Mouse (Mus musculus): Measurements from ENCODE around the gene Vmn1r138.
"Not testable (repeated sequence)": the region's sequence is repeated elsewhere in the genome, so short reads cannot be mapped to it uniquely, and the experiment has no call there.

- not testable (repeated sequence) for TF ChIP-seq CTCF, EP300 (IDR thresholded peaks at IDR 0.05; ENCODE audit: low read depth)
Observed at GRCm38 (mm10) chr7:22056205-22056604, 27.5 kb upstream of the Vmn1r138 start, which contains the start of gene Gm6176.
